Mouse (Mus musculus) cortical plate, adult 2 months (tissue): ENCODE data around the gene Slc22a13.

Experiments
- CTCF ChIP-seq: fragments of 200-500 bp; IDR thresholded peaks from 2 replicates; pipeline ENCODE4 v1.5.1; 2011; ENCODE audit warnings: mild to moderate bottlenecking, control low read depth, low read length; ENCODE audit not compliant: insufficient read depth; ENCODE audit errors: extremely low read depth
- POLR2A ChIP-seq: fragments of 200-500 bp; IDR thresholded peaks from 2 replicates; pipeline ENCODE4 v1.6.1; 2011; ENCODE audit warnings: mild to moderate bottlenecking, low read length, control low read depth; ENCODE audit not compliant: insufficient read depth; ENCODE audit errors: extremely low read depth

- no peak for TF ChIP-seq POLR2A
- no peak for TF ChIP-seq CTCF
Observed at GRCm38 (mm10) chr9:119254187-119254586, 45.3 kb upstream of the Slc22a13 start.
